Mouse (Mus musculus): ENCODE results near the gene Ldb1. TPM values are rescaled to one million over a fixed set of nuclear protein-coding genes. Genes with fewer than 3 reads are reported as not detected.

Ldb1 gene
- polyA plus RNA-seq (2014; fragmentation: Illumina TruSeq; extraction: RNeasy Lipid Tissue Mini Kit (QIAGEN cat#74804); ENCODE audit: insufficient read depth, low read depth, low replicate concordance): 87.0 TPM

GRCm38 (mm10) chr19:46044993-46045695 is at the start of gene Ldb1:
Ldb1 (minus strand) TSS chr19:46045214.

GRCm38 (mm10) chr19:46075616-46076607 is 30.9 kb upstream of the Ldb1 start, which contains the start of gene Nolc1:
Nolc1 (plus strand) TSS chr19:46075863.

GRCm38 (mm10) chr19:46044271-46044992 is 582 bp downstream of the Ldb1 start, which contains the start of gene Pprc1:
Pprc1 (plus strand) TSS chr19:46044886.

GRCm38 (mm10) chr19:46003371-46004226 is 41.4 kb downstream of the Ldb1 start, which contains the start of gene Hps6:
Hps6 (plus strand) TSS chr19:46003508.

GRCm38 (mm10) chr19:45997785-45998693 is 47.0 kb downstream of the Ldb1 start, which contains the start of gene Armh3:
Armh3 (minus strand) TSS chr19:45998488.

Other genes starting within 250 kb of the Ldb1 start
- gene Kcnip2, start 229.2 kb downstream of the Ldb1 start, polyA plus RNA-seq (2014; fragmentation: Illumina TruSeq; extraction: RNeasy Lipid Tissue Mini Kit (QIAGEN cat#74804); ENCODE audit: insufficient read depth, low read depth, low replicate concordance): 0.71 TPM
- 5.6 TPM for gene Armh3, start 46.7 kb downstream of the Ldb1 start, polyA plus RNA-seq (2014; fragmentation: Illumina TruSeq; extraction: RNeasy Lipid Tissue Mini Kit (QIAGEN cat#74804); ENCODE audit: insufficient read depth, low read depth, low replicate concordance)
- 5.7 TPM for gene Hps6, start 41.7 kb downstream of the Ldb1 start, polyA plus RNA-seq (2014; fragmentation: Illumina TruSeq; extraction: RNeasy Lipid Tissue Mini Kit (QIAGEN cat#74804); ENCODE audit: insufficient read depth, low read depth, low replicate concordance)
- gene Pprc1, start 328 bp downstream of the Ldb1 start, polyA plus RNA-seq (2014; fragmentation: Illumina TruSeq; extraction: RNeasy Lipid Tissue Mini Kit (QIAGEN cat#74804); ENCODE audit: insufficient read depth, low read depth, low replicate concordance): 8.4 TPM
- gene Nolc1, start 30.6 kb upstream of the Ldb1 start, polyA plus RNA-seq (2014; fragmentation: Illumina TruSeq; extraction: RNeasy Lipid Tissue Mini Kit (QIAGEN cat#74804); ENCODE audit: insufficient read depth, low read depth, low replicate concordance): 14.0 TPM
- 0.61 TPM for gene Elovl3, start 86.7 kb upstream of the Ldb1 start, polyA plus RNA-seq (2014; fragmentation: Illumina TruSeq; extraction: RNeasy Lipid Tissue Mini Kit (QIAGEN cat#74804); ENCODE audit: insufficient read depth, low read depth, low replicate concordance)
- not detected for gene Pitx3, start 103.1 kb upstream of the Ldb1 start, polyA plus RNA-seq (2014; fragmentation: Illumina TruSeq; extraction: RNeasy Lipid Tissue Mini Kit (QIAGEN cat#74804); ENCODE audit: insufficient read depth, low read depth, low replicate concordance)
- 11.0 TPM for gene Gbf1, start 107.3 kb upstream of the Ldb1 start, polyA plus RNA-seq (2014; fragmentation: Illumina TruSeq; extraction: RNeasy Lipid Tissue Mini Kit (QIAGEN cat#74804); ENCODE audit: insufficient read depth, low read depth, low replicate concordance)